Mouse (Mus musculus): ENCODE data around the gene Rbfox3.

DNA sequence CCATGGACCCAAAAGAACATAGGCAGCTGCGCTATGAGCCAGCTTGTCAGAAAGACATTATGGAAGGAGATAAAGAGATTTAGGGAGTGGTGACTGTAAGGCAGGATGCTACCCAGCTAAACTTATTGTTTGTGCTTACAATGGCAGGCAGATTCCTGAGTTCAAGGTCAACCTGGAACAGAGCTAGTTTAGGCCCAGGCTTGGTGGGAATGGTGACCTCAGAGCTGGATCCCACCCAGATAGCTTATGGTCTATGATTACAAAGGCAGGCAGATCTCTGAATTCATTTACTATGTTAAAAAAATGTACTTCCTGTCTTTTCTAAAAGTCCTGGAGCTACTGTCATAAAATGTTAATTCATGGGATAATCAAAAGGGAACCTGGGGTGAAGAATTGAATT, 123.3 kb downstream of the Rbfox3 start:
- TF ChIP-seq ZC3H11A (IDR thresholded peaks at IDR 0.05; ENCODE audit: low read depth, low read length) = no peak
- no peak for TF ChIP-seq CTCF (conservative IDR thresholded peaks at IDR 0.05 in 1 of 2, IDR thresholded peaks at IDR 0.05 in 1 of 2; ENCODE audit: low read depth in 2 of 2, low read length in 2 of 2)

All from CH12.LX (cell line).